Mouse (Mus musculus) kidney, adult 11 months (tissue): ENCODE results near the gene Dst.
A peak's percentile ranks its signal among the peaks of the same experiment; 100 is the strongest.

Experiments used
- DNase-seq: peaks from one replicate; pipeline ENCODE4 v3.0.0; 2022

Gene Dst

DNA sequence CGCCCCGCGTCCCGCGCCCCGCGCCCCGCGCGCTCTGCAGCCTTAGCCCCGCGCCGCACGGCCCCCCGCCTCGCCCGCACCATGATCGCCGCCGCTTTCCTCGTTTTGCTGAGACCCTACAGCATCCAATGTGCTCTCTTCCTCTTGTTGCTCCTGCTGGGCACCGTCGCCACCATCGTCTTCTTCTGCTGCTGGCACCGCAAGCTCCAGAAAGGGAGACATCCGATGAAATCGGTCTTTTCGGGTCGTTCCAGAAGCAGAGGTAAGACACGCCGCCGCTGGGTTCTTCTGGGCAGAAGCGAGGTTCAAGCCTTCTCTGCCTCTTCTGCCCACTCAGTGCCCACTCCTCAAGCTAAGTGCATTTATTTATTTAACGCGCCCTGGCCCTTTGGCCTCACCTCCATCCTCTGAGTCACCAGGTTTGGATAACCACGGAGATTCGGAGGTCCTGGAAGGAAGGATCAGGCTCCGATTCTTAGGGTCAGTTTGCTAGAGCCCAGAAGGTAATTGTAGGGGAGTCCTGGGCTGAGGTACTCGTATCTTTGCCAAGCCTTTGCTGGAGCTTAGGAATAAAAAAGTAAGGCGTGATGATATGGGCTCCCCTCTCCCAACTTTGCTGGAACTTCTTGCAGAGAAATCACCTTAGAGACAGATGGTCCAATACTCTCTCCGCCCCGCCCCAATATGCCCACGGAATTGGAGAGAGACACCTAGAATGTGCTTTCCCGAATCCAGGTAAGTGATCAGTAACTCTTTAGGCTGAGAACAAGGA is at the start of gene Dst:
Dst (plus strand) TSS at position 35 of the 772 bp plus-strand sequence.
- no peak for DNase-seq

DNA sequence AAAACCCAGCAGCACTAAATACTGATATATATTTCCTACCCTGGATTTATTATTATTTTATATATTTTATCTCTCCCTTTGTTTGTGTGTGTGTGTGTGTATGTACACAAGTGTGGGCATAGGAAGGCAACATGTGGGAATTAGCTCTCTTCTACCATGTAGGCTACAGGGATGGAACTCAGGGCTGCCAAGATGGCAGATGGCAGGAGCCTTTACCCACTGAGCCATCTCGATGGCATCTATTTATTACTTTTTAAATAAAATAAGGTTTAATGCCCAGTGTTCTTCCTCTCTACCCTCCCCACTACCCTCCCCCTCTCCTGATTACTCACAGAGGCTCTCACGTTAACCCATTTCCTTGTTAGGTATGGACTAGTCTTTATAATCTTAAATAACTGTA is 39.0 kb upstream of the Dst start:
- no peak for DNase-seq

GRCm38 (mm10) chr1:33869437-33869836 is 38.6 kb upstream of the Dst start:
- no peak for DNase-seq

- no peak for DNase-seq
These were observed 34.5 kb upstream of the Dst start for GRCm38 (mm10) chr1:33873561-33873960.

- DNase-seq: no peak
These were observed 32.3 kb upstream of the Dst start for GRCm38 (mm10) chr1:33875691-33876090.

GRCm38 (mm10) chr1:33876416-33876815 is 31.6 kb upstream of the Dst start:
- DNase-seq: no peak

DNA sequence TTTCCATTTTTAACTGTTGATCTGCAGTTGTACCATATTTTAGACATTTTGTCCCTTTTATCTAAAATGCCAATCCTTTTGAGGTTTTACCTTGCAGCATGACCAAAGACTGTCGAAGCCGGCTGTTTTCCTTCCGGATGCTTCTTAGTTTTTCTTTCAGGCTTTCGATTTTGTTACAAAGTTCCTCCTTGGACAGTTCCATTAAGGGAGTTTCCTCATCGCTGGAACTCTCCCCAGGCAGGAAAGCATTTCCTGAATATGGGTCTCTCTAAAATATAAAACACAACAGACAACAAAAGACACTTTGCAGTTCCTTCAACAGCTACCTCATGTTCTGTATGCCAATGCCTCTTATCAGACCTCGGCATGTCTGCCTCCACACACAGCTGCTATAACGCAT is 29.9 kb upstream of the Dst start:
- DNase-seq: no peak

GRCm38 (mm10) chr1:33883102-33883839 is 24.8 kb upstream of the Dst start:
- DNase-seq: peak; percentile 7

DNA sequence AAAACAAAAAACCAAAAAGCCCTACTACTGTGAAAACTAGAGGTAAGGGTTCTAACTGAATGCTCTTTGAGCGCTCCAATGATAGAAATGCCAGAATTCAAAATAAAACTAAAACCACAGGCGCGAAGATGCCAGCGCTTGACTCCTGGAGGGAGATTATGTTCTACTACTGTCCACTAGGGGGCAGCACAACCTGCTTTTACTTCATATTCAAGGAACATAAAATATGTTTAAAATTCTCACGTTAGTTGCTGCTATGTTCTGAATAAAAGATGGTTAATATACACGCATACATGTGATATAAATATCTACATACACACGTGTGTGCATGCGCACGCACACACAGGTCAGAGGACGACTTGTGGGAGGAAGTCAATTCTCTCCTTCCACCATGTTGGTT is 15.2 kb upstream of the Dst start:
- no peak for DNase-seq

DNA sequence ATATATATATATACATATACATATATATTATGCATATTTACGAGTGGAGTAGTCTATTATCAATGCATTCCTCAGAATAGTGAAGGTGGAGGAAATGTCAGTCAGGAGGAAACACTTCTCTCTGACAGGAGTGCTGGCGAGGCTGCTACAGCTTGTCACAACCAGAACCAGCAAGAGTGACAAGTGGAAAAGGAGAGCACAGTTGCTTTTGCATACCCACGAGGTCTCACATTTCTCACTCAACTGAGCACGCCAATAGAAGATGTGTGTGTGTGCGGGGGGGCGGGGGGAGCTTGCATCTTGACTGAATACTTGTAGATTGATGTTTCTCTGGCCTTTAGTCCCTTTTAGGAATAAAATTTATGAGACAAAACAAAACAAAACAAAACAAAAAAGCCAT is 11.9 kb upstream of the Dst start:
- DNase-seq: no peak

DNA sequence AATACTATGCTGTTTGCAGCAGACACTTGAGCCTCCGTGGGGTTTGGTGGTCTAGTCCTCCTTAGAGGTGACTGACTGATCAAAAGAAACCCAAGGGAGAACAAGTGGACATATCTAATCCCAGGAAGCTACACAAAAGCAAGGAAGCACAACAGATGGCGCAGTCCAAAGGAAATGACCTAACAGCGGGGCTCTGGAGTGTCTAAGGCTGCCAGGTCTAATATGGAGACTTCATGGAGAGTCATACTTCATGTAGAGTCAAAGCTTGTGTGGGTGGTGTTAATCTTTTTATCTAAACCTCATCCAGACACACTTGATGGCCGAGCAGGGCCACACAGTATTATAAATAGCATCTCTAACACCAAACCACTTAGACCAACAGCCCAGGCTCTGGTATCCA is 11.4 kb upstream of the Dst start:
- DNase-seq: no peak

DNA sequence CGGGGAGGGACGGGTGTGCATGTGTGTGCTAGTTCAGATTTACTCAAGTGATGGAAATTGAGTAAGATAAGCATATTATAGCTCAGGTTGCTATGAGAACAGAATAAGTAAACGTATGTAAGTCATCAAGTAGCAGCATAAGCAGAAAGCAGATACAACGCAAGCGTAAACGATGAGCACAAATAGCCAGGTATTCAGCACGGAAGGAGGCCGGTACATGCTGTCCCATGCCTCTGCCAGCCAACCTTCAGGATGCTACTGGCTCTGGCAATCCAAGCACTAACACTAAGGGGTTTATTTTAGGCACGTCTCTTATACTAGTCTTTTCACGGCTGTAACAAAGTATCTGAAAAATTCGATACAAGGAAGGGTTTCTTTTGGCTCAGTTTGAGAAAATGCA is 10.6 kb upstream of the Dst start:
- DNase-seq: no peak

GRCm38 (mm10) chr1:33898373-33898772 is 9.7 kb upstream of the Dst start:
- no peak for DNase-seq

DNA sequence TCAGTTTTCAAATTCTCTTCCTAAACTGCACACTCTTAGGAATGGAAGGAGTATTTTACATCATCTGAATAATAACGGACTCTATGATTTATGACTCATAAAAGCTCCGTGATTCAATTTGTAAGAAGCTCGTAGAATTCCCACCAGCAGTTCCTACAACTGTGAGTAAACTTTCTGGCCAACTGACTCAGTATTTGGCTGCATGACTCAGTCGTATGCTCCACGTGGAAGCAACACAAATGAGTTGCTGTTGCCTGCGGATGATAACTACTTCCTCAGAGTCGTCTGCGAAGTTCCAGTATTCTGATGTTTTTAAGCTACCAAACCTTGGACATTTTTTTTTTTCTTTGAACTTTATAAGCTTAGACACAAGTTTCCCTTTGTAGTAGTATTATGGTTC is 7.8 kb upstream of the Dst start:
- no peak for DNase-seq

- DNase-seq: no peak
These were observed 4.4 kb upstream of the Dst start for GRCm38 (mm10) chr1:33903587-33903986.

DNA sequence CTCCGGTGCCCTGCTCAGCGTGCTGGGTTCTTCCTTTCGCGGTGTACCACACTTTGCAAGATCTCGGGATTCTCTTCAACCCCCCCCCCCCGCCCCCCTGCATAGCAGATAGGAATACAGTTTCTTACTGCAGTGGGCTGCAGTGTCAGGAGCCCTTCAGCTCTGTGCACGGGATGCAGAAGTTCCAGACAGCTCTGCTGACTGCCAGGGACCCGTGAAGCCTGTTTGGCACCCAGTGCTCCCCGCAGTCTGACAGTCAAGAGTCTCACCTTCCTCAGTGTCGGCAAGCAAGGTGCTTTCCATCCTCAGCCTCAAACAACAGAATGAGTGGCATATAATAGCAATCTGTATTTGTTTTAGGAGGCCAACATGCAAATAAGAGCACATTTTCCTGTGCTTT is 1.8 kb upstream of the Dst start:
- DNase-seq: no peak

- DNase-seq: no peak
These were observed 1.1 kb upstream of the Dst start for GRCm38 (mm10) chr1:33906927-33907326.

GRCm38 (mm10) chr1:33907421-33908190 is 419 bp upstream of the Dst start, which contains the start of gene Bend6:
Gene Bend6 (minus strand): TSS chr1:33907816.
- DNase-seq: no peak

GRCm38 (mm10) chr1:33911589-33911988 is 3.6 kb downstream of the Dst start:
- DNase-seq: no peak

- no peak for DNase-seq
These were observed 8.5 kb downstream of the Dst start for GRCm38 (mm10) chr1:33916554-33916953.

DNA sequence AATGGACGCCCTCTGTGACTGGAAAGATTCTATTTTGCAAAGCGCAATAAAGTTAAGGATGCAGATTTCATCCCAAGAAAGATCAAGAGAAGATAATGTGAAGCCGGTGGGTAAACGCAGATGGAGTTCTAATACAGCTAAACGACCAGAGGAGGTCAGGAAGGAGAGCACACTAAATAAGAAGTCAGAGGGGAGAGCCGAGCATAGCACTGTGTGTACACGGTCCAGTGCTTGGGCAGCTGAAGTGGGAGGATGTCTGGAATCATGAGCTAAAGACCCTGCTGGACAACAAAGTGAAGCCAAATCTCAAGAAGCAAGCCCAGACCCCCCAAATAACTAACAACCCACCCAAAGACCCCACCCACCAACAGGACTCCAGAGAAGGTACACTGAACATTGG is 14.9 kb downstream of the Dst start:
- DNase-seq: no peak

DNA sequence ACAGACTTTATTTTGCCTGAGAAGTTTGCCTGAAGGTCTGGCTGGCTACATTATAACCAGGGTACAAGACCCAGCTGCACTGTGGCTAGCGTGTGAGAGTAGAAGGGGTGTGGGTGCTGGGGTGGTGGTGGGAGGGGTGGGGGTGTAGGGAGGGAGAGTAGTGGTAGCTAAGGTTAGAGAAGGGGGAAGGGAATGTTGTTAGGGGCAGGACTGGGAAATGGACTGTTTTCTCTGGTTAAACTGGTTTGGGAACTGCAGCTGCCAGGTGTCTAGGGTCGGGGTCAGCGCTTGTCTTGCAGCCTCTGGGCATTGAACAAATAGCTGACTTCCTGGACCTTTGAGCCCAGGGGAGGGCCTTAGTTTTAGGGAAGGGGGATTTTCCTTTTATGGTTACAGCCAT is 17.3 kb downstream of the Dst start:
- no peak for DNase-seq

DNA sequence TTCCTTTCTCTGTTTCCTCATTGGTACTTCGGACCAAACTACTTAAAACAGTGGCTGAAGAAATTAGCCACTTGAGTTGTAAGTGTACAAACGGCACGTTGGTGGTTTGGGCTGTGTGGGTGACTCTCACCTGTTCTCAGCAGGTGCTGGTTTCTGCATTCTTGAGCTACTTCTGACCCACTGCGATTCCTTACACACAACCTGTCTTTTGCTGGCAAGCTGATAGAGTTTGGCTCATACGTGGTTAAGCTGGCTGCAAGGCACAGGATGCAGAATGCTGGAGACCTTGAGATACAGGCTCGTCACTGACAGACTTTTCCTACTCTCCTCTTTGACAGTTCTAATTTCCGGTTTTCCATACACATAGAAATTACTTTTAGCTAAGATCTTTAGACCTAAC is 19.4 kb downstream of the Dst start:
- no peak for DNase-seq

GRCm38 (mm10) chr1:33931791-33932190 is 23.8 kb downstream of the Dst start:
- no peak for DNase-seq
